Mouse (Mus musculus) stomach, embryonic 16.5 days (tissue): ENCODE data around the gene Galnt6. TPM values are rescaled to one million over a fixed set of nuclear protein-coding genes. Genes with fewer than 3 reads are reported as not detected.

Experiments
- ATAC-seq: fragments of 200-750 bp; cut with Nextera tagmentation; 2 replicates; pipeline ENCODE4 v1.8.0; 2017; ENCODE audit warnings: moderate number of reproducible peaks, moderate TSS enrichment; ENCODE audit not compliant: insufficient read depth, low FRiP score
- H3K27ac ChIP-seq: fragments of 300-500 bp; sonication (generic); 2 replicates; pipeline ENCODE4 v1.5.1; 2014; ENCODE audit warnings: low read length
- H3K27me3 ChIP-seq: fragments of 300-500 bp; sonication (generic); 2 replicates; pipeline ENCODE4 v1.6.1; 2014; ENCODE audit warnings: low read length, control low read depth, mixed read lengths; ENCODE audit not compliant: control insufficient read depth, insufficient read depth
- H3K36me3 ChIP-seq: fragments of 300-500 bp; sonication (generic); 2 replicates; pipeline ENCODE4 v1.6.1; 2014; ENCODE audit warnings: low read length; ENCODE audit not compliant: control insufficient read depth, insufficient read depth
- H3K4me1 ChIP-seq: fragments of 300-500 bp; sonication (generic); 2 replicates; pipeline ENCODE4 v1.6.1; 2014; ENCODE audit warnings: low read length, control low read depth, mixed read lengths; ENCODE audit not compliant: control insufficient read depth, insufficient read depth
- H3K4me2 ChIP-seq: fragments of 300-500 bp; sonication (generic); 2 replicates; pipeline ENCODE4 v1.6.1; 2014; ENCODE audit warnings: low read depth, low read length, mixed read lengths
- H3K4me3 ChIP-seq: fragments of 300-500 bp; sonication (generic); replicated peaks from 2 replicates; pipeline ENCODE4 v1.5.1; 2014; ENCODE audit warnings: mild to moderate bottlenecking, low read length
- H3K9ac ChIP-seq: fragments of 300-500 bp; sonication (generic); 2 replicates; pipeline ENCODE4 v1.6.1; 2014; ENCODE audit warnings: low read length
- H3K9me3 ChIP-seq: fragments of 300-500 bp; sonication (generic); replicated peaks from 2 replicates; pipeline ENCODE4 v1.6.1; 2016; ENCODE audit warnings: low read length, control low read depth; ENCODE audit not compliant: control insufficient read depth
- WGBS: fragments of 180-500 bp; shearing (Covaris S2); extraction: QIAGEN DNeasy Blood & Tissue Kit; methylation state at CpG from one replicate; pipeline ENCODE4 v1.1.7; 2014; 5-methylcytosine and 5-hydroxymethylcytosine counted together
- polyA plus RNA-seq: library from polyadenylated mRNA; unstranded; fragments of >200 nt; fragmentation: Nextera tagmentation; extraction: Ambion mirVana; gene quantifications from 2 replicates; pipeline ENCODE4 v1.2.1, GENCODE M21; 2015

The Galnt6 gene
- polyA plus RNA-seq, 1 experiment from 2014 or later: 6.9 TPM

GRCm38 (mm10) chr15:100669337-100669736, 59.8 kb downstream of the Galnt6 start, which contains the start of gene Bin2:
Gene Bin2, minus strand, starts transcription at chr15:100669553.
- peaks cover 10% of the 10 kb centered on the region; the same call in 1 of the 2 replicates for H3K4me1 ChIP-seq
- H3K27ac ChIP-seq: no peak within 1 kb of the TSS
- no peak for ATAC-seq
- H3K4me2 ChIP-seq: no peak within 1 kb of the TSS
- WGBS: 81% methylated on average over 20 of the region's 20 CpGs
- H3K9ac ChIP-seq: no peak within 1 kb of the TSS
- no peaks in the 10 kb centered on the region for H3K36me3 ChIP-seq
- no peaks in the 10 kb centered on the region for H3K9me3 ChIP-seq
- H3K27me3 ChIP-seq: no peaks in the 10 kb centered on the region
- peak within 1 kb of the TSS; percentile 18 for H3K4me3 ChIP-seq

GRCm38 (mm10) chr15:100667871-100668545, 61.2 kb downstream of the Galnt6 start:
- H3K27ac ChIP-seq: no peak overlapping the region
- 77% methylated on average over 5 of the region's 5 CpGs for WGBS
- H3K9ac ChIP-seq: no peak overlapping the region
- H3K4me2 ChIP-seq: no peak overlapping the region
- H3K36me3 ChIP-seq: no peaks in the 10 kb centered on the region
- peaks cover 16% of the 10 kb centered on the region; the same call in 1 of the 2 replicates for H3K4me1 ChIP-seq
- H3K4me3 ChIP-seq: no peak overlapping the region
- no peaks in the 10 kb centered on the region for H3K27me3 ChIP-seq
- ATAC-seq: no peak
- H3K9me3 ChIP-seq: no peaks in the 10 kb centered on the region

- no peaks in the 10 kb centered on the region for H3K36me3 ChIP-seq
- 53% methylated on average over 6 of the region's 6 CpGs for WGBS
- H3K27me3 ChIP-seq: no peaks in the 10 kb centered on the region
- H3K9me3 ChIP-seq: no peaks in the 10 kb centered on the region
- H3K4me1 ChIP-seq: peaks cover 16% of the 10 kb centered on the region; the same call in 1 of the 2 replicates
- H3K4me2 ChIP-seq: 0 out of 2 replicates have a peak overlapping the region, but pooled peaks have one; percentile 14
- H3K9ac ChIP-seq: 0 out of 2 replicates have a peak overlapping the region, but pooled peaks have one; percentile 7
- no peak overlapping the region for H3K4me3 ChIP-seq
- no peak overlapping the region for H3K27ac ChIP-seq
- no peak for ATAC-seq
These were observed 61.8 kb downstream of the Galnt6 start for GRCm38 (mm10) chr15:100667420-100667819.

- no peak overlapping the region for H3K4me3 ChIP-seq
- ATAC-seq: no peak
- WGBS: 30% methylated on average over 12 of the region's 12 CpGs
- 0 out of 2 replicates have a peak overlapping the region, but pooled peaks have one; percentile 7 for H3K9ac ChIP-seq
- no peaks in the 10 kb centered on the region for H3K36me3 ChIP-seq
- no peaks in the 10 kb centered on the region for H3K9me3 ChIP-seq
- peaks cover 16% of the 10 kb centered on the region; the same call in 1 of the 2 replicates for H3K4me1 ChIP-seq
- H3K27me3 ChIP-seq: no peaks in the 10 kb centered on the region
- peak overlapping the region; percentile 28; the same call in 1 of the 2 replicates for H3K27ac ChIP-seq
- H3K4me2 ChIP-seq: peak overlapping the region; percentile 14; the same call in 1 of the 2 replicates
These were observed 62.3 kb downstream of the Galnt6 start for GRCm38 (mm10) chr15:100666851-100667250.

GRCm38 (mm10) chr15:100666219-100666696, 62.9 kb downstream of the Galnt6 start:
- Histone ChIP-seq H3K27ac (0 out of 2 replicates have a peak overlapping the region, but pooled peaks have one; percentile 1), H3K9ac (no peak overlapping the region), H3K4me2 (no peak overlapping the region), H3K4me3 (no peak overlapping the region), H3K36me3 (no peaks in the 10 kb centered on the region), H3K9me3 (no peaks in the 10 kb centered on the region), H3K27me3 (no peaks in the 10 kb centered on the region), H3K4me1 (peaks cover 16% of the 10 kb centered on the region; the same call in 1 of the 2 replicates)
- WGBS: 3% methylated on average over 7 of the region's 7 CpGs
- ATAC-seq: no peak

- no peaks in the 10 kb centered on the region for H3K27me3 ChIP-seq
- no peak overlapping the region for H3K9ac ChIP-seq
- peaks cover 16% of the 10 kb centered on the region; the same call in 1 of the 2 replicates for H3K4me1 ChIP-seq
- H3K9me3 ChIP-seq: no peaks in the 10 kb centered on the region
- H3K4me2 ChIP-seq: no peak overlapping the region
- ATAC-seq: no peak
- no peak overlapping the region for H3K4me3 ChIP-seq
- WGBS: 31% methylated on average over 9 of the region's 9 CpGs
- peak overlapping the region; percentile 7; the same call in 1 of the 2 replicates for H3K27ac ChIP-seq
- no peaks in the 10 kb centered on the region for H3K36me3 ChIP-seq
These were observed 63.6 kb downstream of the Galnt6 start for GRCm38 (mm10) chr15:100665411-100666218.

GRCm38 (mm10) chr15:100664813-100665274, 64.3 kb downstream of the Galnt6 start:
- H3K27me3 ChIP-seq: no peaks in the 10 kb centered on the region
- ATAC-seq: peak; percentile 22; the same call in 1 of the 2 replicates
- no peak overlapping the region for H3K4me2 ChIP-seq
- no peaks in the 10 kb centered on the region for H3K36me3 ChIP-seq
- no peak overlapping the region for H3K27ac ChIP-seq
- WGBS: 73% methylated on average over 9 of the region's 9 CpGs
- H3K9ac ChIP-seq: 0 out of 2 replicates have a peak overlapping the region, but pooled peaks have one; percentile 3
- H3K9me3 ChIP-seq: no peaks in the 10 kb centered on the region
- no peak overlapping the region for H3K4me3 ChIP-seq
- peaks cover 16% of the 10 kb centered on the region; the same call in 1 of the 2 replicates for H3K4me1 ChIP-seq

- no peaks in the 10 kb centered on the region for H3K27me3 ChIP-seq
- WGBS: 85% methylated on average over 5 of the region's 5 CpGs
- H3K9ac ChIP-seq: no peak overlapping the region
- 0 out of 2 replicates have a peak, but pooled peaks cover 8% of the 10 kb centered on the region for H3K4me1 ChIP-seq
- no peaks in the 10 kb centered on the region for H3K36me3 ChIP-seq
- H3K9me3 ChIP-seq: no peaks in the 10 kb centered on the region
- ATAC-seq: no peak
- no peak overlapping the region for H3K4me2 ChIP-seq
- no peak overlapping the region for H3K27ac ChIP-seq
- H3K4me3 ChIP-seq: no peak overlapping the region
These were observed 68.4 kb downstream of the Galnt6 start for GRCm38 (mm10) chr15:100660805-100661204.
